Mouse (Mus musculus): ENCODE measurements around the gene Shh. TPM values are rescaled to one million over a fixed set of nuclear protein-coding genes. Genes with fewer than 3 reads are reported as not detected.

Shh gene
- polyA plus RNA-seq (2012; ENCODE audit: insufficient read depth, insufficient read length, missing spikeins) = not detected in 2 replicates

GRCm38 (mm10) chr5:28466760-28467306, at the start of gene Shh:
Gene Shh (minus strand): TSS chr5:28467256.
- no peaks in the 10 kb centered on the region for H3K4me1 ChIP-seq (ENCODE audit: control insufficient read depth, insufficient read depth, low read length)
- no peak within 1 kb of the TSS for H3K27ac ChIP-seq (ENCODE audit: insufficient read depth, low read depth, low read length)

GRCm38 (mm10) chr5:28500792-28501439, 33.9 kb upstream of the Shh start:
- TF ChIP-seq POLR2A (IDR thresholded peaks at IDR 0.05; ENCODE audit: borderline replicate concordance, low read depth, low read length) = no peak
- TF ChIP-seq CTCF (IDR thresholded peaks at IDR 0.05; ENCODE audit: low read depth, low read length) = no peak
- Histone ChIP-seq H3K4me3 (ENCODE audit: insufficient read depth, low read length) (no peak overlapping the region), H3K27ac (ENCODE audit: insufficient read depth, low read depth, low read length) (no peak overlapping the region), H3K4me1 (ENCODE audit: control insufficient read depth, insufficient read depth, low read length) (no peaks in the 10 kb centered on the region)

More at GRCm38 (mm10) chr5:28466760-28467306, at the start of gene Shh:
- TF ChIP-seq POLR2A (IDR thresholded peaks at IDR 0.05; ENCODE audit: borderline replicate concordance, low read depth, low read length) = no peak
- no peak for TF ChIP-seq CTCF (IDR thresholded peaks at IDR 0.05; ENCODE audit: low read depth, low read length)
- H3K4me3 ChIP-seq (ENCODE audit: insufficient read depth, low read length) = no peak within 1 kb of the TSS

GRCm38 (mm10) chr5:28498846-28499245, 31.8 kb upstream of the Shh start:
- TF ChIP-seq CTCF (IDR thresholded peaks at IDR 0.05; ENCODE audit: low read depth, low read length) = no peak
- no peak for TF ChIP-seq POLR2A (IDR thresholded peaks at IDR 0.05; ENCODE audit: borderline replicate concordance, low read depth, low read length)
- Histone ChIP-seq H3K4me1 (ENCODE audit: control insufficient read depth, insufficient read depth, low read length) (no peaks in the 10 kb centered on the region), H3K27ac (ENCODE audit: insufficient read depth, low read depth, low read length) (no peak overlapping the region), H3K4me3 (ENCODE audit: insufficient read depth, low read length) (no peak overlapping the region)

- TF ChIP-seq POLR2A (IDR thresholded peaks at IDR 0.05; ENCODE audit: borderline replicate concordance, low read depth, low read length) (no peak), CTCF (IDR thresholded peaks at IDR 0.05; ENCODE audit: low read depth, low read length) (no peak)
- H3K4me3 ChIP-seq (ENCODE audit: insufficient read depth, low read length) = no peak overlapping the region
- no peak overlapping the region for H3K27ac ChIP-seq (ENCODE audit: insufficient read depth, low read depth, low read length)
- H3K4me1 ChIP-seq (ENCODE audit: control insufficient read depth, insufficient read depth, low read length) = no peaks in the 10 kb centered on the region
These were observed 28.9 kb upstream of the Shh start for GRCm38 (mm10) chr5:28495712-28496650.

GRCm38 (mm10) chr5:28493550-28493949, 26.5 kb upstream of the Shh start:
- Histone ChIP-seq H3K27ac (ENCODE audit: insufficient read depth, low read depth, low read length) (no peak overlapping the region), H3K4me3 (ENCODE audit: insufficient read depth, low read length) (no peak overlapping the region), H3K4me1 (ENCODE audit: control insufficient read depth, insufficient read depth, low read length) (no peaks in the 10 kb centered on the region)
- no peak for TF ChIP-seq CTCF (IDR thresholded peaks at IDR 0.05; ENCODE audit: low read depth, low read length)
- no peak for TF ChIP-seq POLR2A (IDR thresholded peaks at IDR 0.05; ENCODE audit: borderline replicate concordance, low read depth, low read length)

- no peak for TF ChIP-seq CTCF (IDR thresholded peaks at IDR 0.05; ENCODE audit: low read depth, low read length)
- TF ChIP-seq POLR2A (IDR thresholded peaks at IDR 0.05; ENCODE audit: borderline replicate concordance, low read depth, low read length) = no peak
These were observed 15.9 kb upstream of the Shh start for GRCm38 (mm10) chr5:28482991-28483390.

GRCm38 (mm10) chr5:28481730-28482129, 14.7 kb upstream of the Shh start:
- no peak overlapping the region for H3K4me3 ChIP-seq (ENCODE audit: insufficient read depth, low read length)
- no peaks in the 10 kb centered on the region for H3K4me1 ChIP-seq (ENCODE audit: control insufficient read depth, insufficient read depth, low read length)
- no peak for TF ChIP-seq CTCF (IDR thresholded peaks at IDR 0.05; ENCODE audit: low read depth, low read length)
- no peak overlapping the region for H3K27ac ChIP-seq (ENCODE audit: insufficient read depth, low read depth, low read length)

More at GRCm38 (mm10) chr5:28482991-28483390, 15.9 kb upstream of the Shh start:
- Histone ChIP-seq H3K27ac (ENCODE audit: insufficient read depth, low read depth, low read length) (no peak overlapping the region), H3K4me3 (ENCODE audit: insufficient read depth, low read length) (no peak overlapping the region), H3K4me1 (ENCODE audit: control insufficient read depth, insufficient read depth, low read length) (no peaks in the 10 kb centered on the region)

GRCm38 (mm10) chr5:28476389-28477379, 9.6 kb upstream of the Shh start:
- H3K4me3 ChIP-seq (ENCODE audit: insufficient read depth, low read length) = no peak overlapping the region
- TF ChIP-seq POLR2A (IDR thresholded peaks at IDR 0.05; ENCODE audit: borderline replicate concordance, low read depth, low read length) (no peak), CTCF (IDR thresholded peaks at IDR 0.05; ENCODE audit: low read depth, low read length) (no peak)

GRCm38 (mm10) chr5:28473556-28473955, 6.5 kb upstream of the Shh start:
- Histone ChIP-seq H3K4me1 (ENCODE audit: control insufficient read depth, insufficient read depth, low read length) (no peaks in the 10 kb centered on the region), H3K4me3 (ENCODE audit: insufficient read depth, low read length) (no peak overlapping the region), H3K27ac (ENCODE audit: insufficient read depth, low read depth, low read length) (no peak overlapping the region)
- no peak for TF ChIP-seq POLR2A (IDR thresholded peaks at IDR 0.05; ENCODE audit: borderline replicate concordance, low read depth, low read length)
- no peak for TF ChIP-seq CTCF (IDR thresholded peaks at IDR 0.05; ENCODE audit: low read depth, low read length)

More at GRCm38 (mm10) chr5:28476389-28477379, 9.6 kb upstream of the Shh start:
- Histone ChIP-seq H3K27ac (ENCODE audit: insufficient read depth, low read depth, low read length) (no peak overlapping the region), H3K4me1 (ENCODE audit: control insufficient read depth, insufficient read depth, low read length) (no peaks in the 10 kb centered on the region)
